Mouse (Mus musculus) heart, embryonic 12.5 days (tissue): Measurements from ENCODE around the gene Slc17a1. TPM values are rescaled to one million over a fixed set of nuclear protein-coding genes. Genes with fewer than 3 reads are reported as not detected.

Source experiments
- ATAC-seq: fragments of 200-750 bp; cut with Nextera tagmentation; 2 replicates; pipeline ENCODE4 v1.8.0; 2017; ENCODE audit warnings: moderate TSS enrichment, moderate library complexity; ENCODE audit not compliant: insufficient number of reproducible peaks, low FRiP score
- H3K27ac ChIP-seq: fragments of 300-500 bp; sonication (generic); 2 replicates; pipeline ENCODE4 v1.5.1; 2016; ENCODE audit warnings: mild to moderate bottlenecking, moderate library complexity; ENCODE audit not compliant: poor library complexity, severe bottlenecking
- H3K27me3 ChIP-seq: fragments of 300-500 bp; sonication (generic); replicated peaks from 2 replicates; pipeline ENCODE4 v1.6.1; 2016; ENCODE audit warnings: mild to moderate bottlenecking, moderate library complexity
- H3K36me3 ChIP-seq: fragments of 300-500 bp; sonication (generic); 2 replicates; pipeline ENCODE4 v1.6.1; 2016; ENCODE audit warnings: mild to moderate bottlenecking, moderate library complexity
- H3K4me1 ChIP-seq: fragments of 300-500 bp; sonication (generic); replicated peaks from 2 replicates; pipeline ENCODE4 v1.6.1; 2016; ENCODE audit warnings: mild to moderate bottlenecking
- H3K4me2 ChIP-seq: fragments of 300-500 bp; sonication (generic); 2 replicates; pipeline ENCODE4 v1.6.1; 2016; ENCODE audit warnings: mild to moderate bottlenecking, moderate library complexity
- H3K4me3 ChIP-seq: fragments of 300-500 bp; sonication (generic); 2 replicates; pipeline ENCODE4 v1.5.1; 2016; ENCODE audit warnings: mild to moderate bottlenecking
- H3K9ac ChIP-seq: fragments of 300-500 bp; sonication (generic); 2 replicates; pipeline ENCODE4 v1.6.1; 2016; ENCODE audit warnings: mild to moderate bottlenecking, moderate library complexity
- H3K9me3 ChIP-seq: fragments of 300-500 bp; sonication (generic); replicated peaks from 2 replicates; pipeline ENCODE4 v1.6.1; 2016; ENCODE audit warnings: mild to moderate bottlenecking, moderate library complexity
- WGBS: fragments of 180-500 bp; shearing (Covaris S2); methylation state at CpG from one replicate; pipeline ENCODE4 v1.1.7; 2016; 5-methylcytosine and 5-hydroxymethylcytosine counted together
- microRNA-seq: library from miRNA; unstranded; fragments of <30 nt; microRNA quantifications from one replicate; pipeline ENCODE4, GENCODE M21; 2017
- polyA plus RNA-seq: library from polyadenylated mRNA; unstranded; fragments of >200 nt; fragmentation: Nextera tagmentation; extraction: Ambion mirVana; gene quantifications from 2 replicates; pipeline ENCODE4 v1.2.1, GENCODE M21; 2016

Slc17a1 gene
- polyA plus RNA-seq, 1 experiment from 2014 or later, result not detected

DNA sequence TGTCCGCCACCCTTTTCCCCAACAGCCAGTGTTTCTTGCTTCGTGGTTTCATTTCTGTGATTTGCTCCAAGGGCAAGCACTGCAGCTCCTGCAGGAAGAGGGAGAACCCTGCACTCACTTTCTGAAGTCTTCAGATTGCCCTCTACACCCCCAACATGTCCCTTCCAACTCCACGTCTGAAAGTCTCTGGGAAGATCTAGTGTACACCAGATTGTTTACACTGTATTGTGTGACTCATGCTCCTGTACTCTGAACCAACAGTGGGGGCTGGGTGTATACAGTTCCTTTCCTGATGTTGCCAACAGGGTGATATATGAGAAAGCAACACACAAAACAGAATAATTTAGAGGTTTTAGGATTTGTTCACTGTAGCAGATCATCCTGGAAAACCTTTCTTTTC is 61.1 kb downstream of the Slc17a1 start:
- no peak for ATAC-seq
- 37% methylated on average over 3 of the region's 3 CpGs for WGBS
- Histone ChIP-seq H3K27ac (no peak overlapping the region), H3K36me3 (no peaks in the 10 kb centered on the region), H3K4me2 (peak overlapping the region; percentile 9), H3K9me3 (no peaks in the 10 kb centered on the region), H3K4me3 (no peak overlapping the region), H3K27me3 (no peaks in the 10 kb centered on the region), H3K9ac (no peak overlapping the region), H3K4me1 (peaks cover 7% of the 10 kb centered on the region)

- WGBS, result 84% methylated on average over 9 of the region's 9 CpGs
- Histone ChIP-seq H3K4me2 (no peak overlapping the region), H3K27ac (no peak overlapping the region)
Observed at GRCm38 (mm10) chr13:23930461-23930860, 62.9 kb downstream of the Slc17a1 start.

DNA sequence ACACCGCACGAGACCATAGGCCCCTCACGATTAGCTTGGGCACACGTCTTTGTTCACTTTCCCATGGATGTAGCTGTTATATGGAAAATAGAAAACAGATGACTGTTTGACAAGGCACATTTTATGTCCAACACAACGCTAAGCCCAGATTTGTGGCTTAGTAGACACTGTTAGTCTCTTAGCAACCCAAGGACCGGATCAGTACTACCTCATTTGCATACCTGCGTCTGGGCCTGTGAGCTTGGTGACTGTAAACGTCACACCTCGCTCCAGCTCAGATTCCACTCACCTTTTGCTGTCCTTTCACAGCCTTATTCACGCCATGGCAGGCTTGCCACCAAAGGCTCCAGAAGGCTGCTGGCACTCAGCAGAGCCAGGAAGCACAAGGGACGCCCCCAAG is 63.4 kb downstream of the Slc17a1 start:
- Histone ChIP-seq H3K4me1 (peaks cover 7% of the 10 kb centered on the region), H3K9me3 (0 out of 2 replicates have a peak, but pooled peaks cover 5% of the 10 kb centered on the region), H3K4me2 (no peak overlapping the region), H3K27ac (no peak overlapping the region), H3K4me3 (no peak overlapping the region), H3K9ac (no peak overlapping the region), H3K27me3 (no peaks in the 10 kb centered on the region; the same call in 1 of the 2 replicates), H3K36me3 (no peaks in the 10 kb centered on the region)
- whole genome bisulfite sequencing, result 68% methylated on average over 11 of the region's 11 CpGs
- ATAC-seq, result no peak

More at GRCm38 (mm10) chr13:23930461-23930860, 62.9 kb downstream of the Slc17a1 start:
- 0 out of 2 replicates have a peak, but pooled peaks cover 5% of the 10 kb centered on the region for H3K9me3 ChIP-seq
- ATAC-seq, result no peak
- no peak overlapping the region for H3K4me3 ChIP-seq
- peaks cover 7% of the 10 kb centered on the region for H3K4me1 ChIP-seq
- H3K27me3 ChIP-seq, result no peaks in the 10 kb centered on the region; the same call in 1 of the 2 replicates
- no peaks in the 10 kb centered on the region for H3K36me3 ChIP-seq
- H3K9ac ChIP-seq, result no peak overlapping the region

DNA sequence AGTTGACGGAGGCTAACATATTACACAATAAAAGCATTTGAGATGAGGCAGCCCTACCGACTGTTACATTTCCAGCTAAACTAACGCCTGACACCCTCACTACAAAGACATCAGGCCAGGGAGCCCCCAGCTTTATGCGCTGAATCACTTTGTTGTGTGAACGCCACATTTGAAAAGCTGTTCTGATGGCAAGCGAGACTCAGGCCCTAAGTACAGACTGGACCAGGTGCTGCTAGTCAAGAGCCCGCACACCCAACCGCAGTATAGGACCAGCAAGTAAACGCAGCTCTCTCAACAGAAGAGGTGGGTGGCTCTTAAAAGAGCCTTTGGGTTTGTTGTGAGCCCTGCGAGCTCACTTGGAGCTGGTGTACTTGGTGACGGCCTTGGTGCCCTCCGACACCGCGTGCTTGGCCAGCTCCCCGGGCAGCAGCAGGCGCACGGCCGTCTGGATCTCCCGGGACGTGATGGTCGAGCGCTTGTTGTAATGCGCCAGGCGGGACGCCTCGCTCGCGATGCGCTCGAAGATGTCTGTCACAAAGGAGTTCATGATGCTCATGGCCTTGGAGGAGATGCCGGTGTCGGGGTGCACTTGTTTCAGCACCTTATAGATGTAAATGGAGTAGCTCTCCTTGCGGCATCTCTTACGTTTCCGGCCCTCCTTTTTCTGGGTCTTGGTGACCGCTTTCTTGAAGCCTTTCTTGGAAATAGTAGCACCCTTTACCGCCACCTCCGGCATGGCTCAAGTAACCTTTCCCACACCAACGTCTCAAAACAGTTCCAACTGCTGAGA is 66.1 kb downstream of the Slc17a1 start, which contains the start of gene Hist1h2ba:
Gene Hist1h2ba (minus strand): TSS at position 736 of the 790 bp plus-strand sequence.
- Histone ChIP-seq H3K36me3 (no peaks in the 10 kb centered on the region), H3K9me3 (0 out of 2 replicates have a peak, but pooled peaks cover 5% of the 10 kb centered on the region), H3K4me3 (no peak within 1 kb of the TSS), H3K9ac (no peak within 1 kb of the TSS), H3K27ac (no peak within 1 kb of the TSS), H3K4me1 (no peaks in the 10 kb centered on the region), H3K27me3 (no peaks in the 10 kb centered on the region; the same call in 1 of the 2 replicates), H3K4me2 (no peak within 1 kb of the TSS)
- WGBS, result 86% methylated on average over 39 of the region's 39 CpGs
- ATAC-seq, result no peak

DNA sequence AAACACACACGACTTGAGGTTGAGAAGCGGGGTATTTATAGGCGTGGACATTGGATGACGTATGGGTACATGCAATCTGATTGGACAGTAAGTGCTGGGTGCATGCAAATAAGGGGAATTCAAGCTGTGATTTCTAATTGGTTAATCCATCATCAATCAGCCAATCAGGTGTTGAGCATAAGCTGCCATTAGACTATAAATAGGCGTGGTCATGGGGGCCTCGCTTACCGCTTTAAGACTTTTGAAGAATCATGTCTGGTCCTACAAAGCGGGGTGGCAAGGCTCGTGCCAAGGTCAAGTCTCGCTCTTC is 66.6 kb downstream of the Slc17a1 start, which contains the start of gene Hist1h2aa:
Gene Hist1h2aa (plus strand): TSS at position 252 of the 310 bp plus-strand sequence.
- no peak for ATAC-seq
- Histone ChIP-seq H3K4me1 (no peaks in the 10 kb centered on the region), H3K4me3 (no peak within 1 kb of the TSS), H3K9ac (no peak within 1 kb of the TSS), H3K9me3 (0 out of 2 replicates have a peak, but pooled peaks cover 5% of the 10 kb centered on the region), H3K4me2 (no peak within 1 kb of the TSS), H3K36me3 (no peaks in the 10 kb centered on the region), H3K27ac (no peak within 1 kb of the TSS), H3K27me3 (no peaks in the 10 kb centered on the region; the same call in 1 of the 2 replicates)
- 80% methylated on average over 10 of the region's 10 CpGs for WGBS

GRCm38 (mm10) chr13:23938699-23939098 is 71.1 kb downstream of the Slc17a1 start:
- Histone ChIP-seq H3K9me3 (0 out of 2 replicates have a peak, but pooled peaks cover 5% of the 10 kb centered on the region), H3K27ac (no peak overlapping the region), H3K4me1 (peaks cover 8% of the 10 kb centered on the region), H3K9ac (no peak overlapping the region), H3K4me2 (no peak overlapping the region), H3K36me3 (no peaks in the 10 kb centered on the region), H3K27me3 (peaks cover 1% of the 10 kb centered on the region; the same call in 1 of the 2 replicates), H3K4me3 (no peak overlapping the region)
- WGBS, result 86% methylated on average over 1 of the region's 1 CpGs
- no peak for ATAC-seq

- Histone ChIP-seq H3K4me2 (no peak overlapping the region), H3K36me3 (no peaks in the 10 kb centered on the region), H3K27me3 (0 out of 2 replicates have a peak, but pooled peaks cover 6% of the 10 kb centered on the region), H3K27ac (no peak overlapping the region), H3K4me3 (no peak overlapping the region), H3K4me1 (peaks cover 8% of the 10 kb centered on the region), H3K9me3 (no peaks in the 10 kb centered on the region), H3K9ac (no peak overlapping the region)
- ATAC-seq, result no peak
- 27% methylated on average over 6 of the region's 6 CpGs for WGBS
Observed at GRCm38 (mm10) chr13:23940291-23940690, 72.7 kb downstream of the Slc17a1 start.

- WGBS, result 48% methylated on average over 2 of the region's 2 CpGs
- peaks cover 8% of the 10 kb centered on the region for H3K4me1 ChIP-seq
- H3K27me3 ChIP-seq, result 0 out of 2 replicates have a peak, but pooled peaks cover 6% of the 10 kb centered on the region
- no peaks in the 10 kb centered on the region for H3K36me3 ChIP-seq
- no peak overlapping the region for H3K27ac ChIP-seq
- H3K4me2 ChIP-seq, result no peak overlapping the region
- no peak for ATAC-seq
- no peak overlapping the region for H3K4me3 ChIP-seq
- H3K9ac ChIP-seq, result no peak overlapping the region
- H3K9me3 ChIP-seq, result no peaks in the 10 kb centered on the region
Observed at GRCm38 (mm10) chr13:23942861-23943260, 75.3 kb downstream of the Slc17a1 start.

Small RNA genes lying within 50 kb of the gene (microRNA-seq; reads per million reads assigned to microRNA genes)
- gene Gm44344, result not detected

Other genes with a start within 250 kb of the Slc17a1 start
- 1.2 and 2.0 TPM in 2 replicates for gene Hist1h2be, start 246.6 kb upstream of the Slc17a1 start, polyA plus RNA-seq
- 10.6 and 11.6 TPM in 2 replicates for gene Hist1h1e, start 245.2 kb upstream of the Slc17a1 start, polyA plus RNA-seq
- gene Hist1h2ac, start 183.8 kb upstream of the Slc17a1 start, polyA plus RNA-seq, result 0.70 and 0.78 TPM in 2 replicates
- 43.6 and 49.5 TPM in 2 replicates for gene Hist1h2bc, start 183.6 kb upstream of the Slc17a1 start, polyA plus RNA-seq
- gene Hist1h1t, start 171.9 kb upstream of the Slc17a1 start, polyA plus RNA-seq, result not detected in 2 replicates
- gene Hist1h4c, start 169.3 kb upstream of the Slc17a1 start, polyA plus RNA-seq, result 2.7 and 3.5 TPM in 2 replicates
- gene Hfe, start 156.9 kb upstream of the Slc17a1 start, polyA plus RNA-seq, result 10.5 and 13.2 TPM in 2 replicates
- 36.5 and 41.9 TPM in 2 replicates for gene Hist1h1c, start 128.9 kb upstream of the Slc17a1 start, polyA plus RNA-seq
- 3.0 and 5.1 TPM in 2 replicates for gene Hist1h3c, start 122.1 kb upstream of the Slc17a1 start, polyA plus RNA-seq
- 0.88 and 1.4 TPM in 2 replicates for gene Hist1h2bb, start 121.0 kb upstream of the Slc17a1 start, polyA plus RNA-seq
- 16.7 and 20.9 TPM in 2 replicates for gene Hist1h2ab, start 116.6 kb upstream of the Slc17a1 start, polyA plus RNA-seq
- 3.4 and 3.5 TPM in 2 replicates for gene Hist1h3b, start 115.5 kb upstream of the Slc17a1 start, polyA plus RNA-seq
- 2.1 and 2.3 TPM in 2 replicates for gene Hist1h4b, start 110.7 kb upstream of the Slc17a1 start, polyA plus RNA-seq
- not detected in 2 replicates for gene Hist1h4a, start 106.5 kb upstream of the Slc17a1 start, polyA plus RNA-seq
- gene Hist1h3a, start 105.4 kb upstream of the Slc17a1 start, polyA plus RNA-seq, result 1.7 and 3.5 TPM in 2 replicates
- 0.54 and 1.4 TPM in 2 replicates for gene Hist1h1a, start 104.1 kb upstream of the Slc17a1 start, polyA plus RNA-seq
- 0.13 TPM in 1 of 2 replicates, not detected in the other for gene Trim38, start 97.8 kb upstream of the Slc17a1 start, polyA plus RNA-seq
- gene Slc17a2, start 60.8 kb upstream of the Slc17a1 start, polyA plus RNA-seq, result not detected in 2 replicates
- gene Slc17a3, start 28.3 kb upstream of the Slc17a1 start, polyA plus RNA-seq, result not detected in 2 replicates
- gene Slc17a4, start 47.3 kb downstream of the Slc17a1 start, polyA plus RNA-seq, result not detected in 2 replicates
- not detected in 2 replicates for gene Hist1h2ba, start 66.4 kb downstream of the Slc17a1 start, polyA plus RNA-seq
- not detected in 2 replicates for gene Hist1h2aa, start 66.7 kb downstream of the Slc17a1 start, polyA plus RNA-seq
- gene Scgn, start 123.5 kb downstream of the Slc17a1 start, polyA plus RNA-seq, result not detected in 2 replicates